Mouse (Mus musculus): Measurements from ENCODE around the gene Wfdc15a. TPM values are rescaled to one million over a fixed set of nuclear protein-coding genes. Genes with fewer than 3 reads are reported as not detected.

Wfdc15a gene
- total and polyA plus RNA-seq, 3 experiments: not detected

DNA sequence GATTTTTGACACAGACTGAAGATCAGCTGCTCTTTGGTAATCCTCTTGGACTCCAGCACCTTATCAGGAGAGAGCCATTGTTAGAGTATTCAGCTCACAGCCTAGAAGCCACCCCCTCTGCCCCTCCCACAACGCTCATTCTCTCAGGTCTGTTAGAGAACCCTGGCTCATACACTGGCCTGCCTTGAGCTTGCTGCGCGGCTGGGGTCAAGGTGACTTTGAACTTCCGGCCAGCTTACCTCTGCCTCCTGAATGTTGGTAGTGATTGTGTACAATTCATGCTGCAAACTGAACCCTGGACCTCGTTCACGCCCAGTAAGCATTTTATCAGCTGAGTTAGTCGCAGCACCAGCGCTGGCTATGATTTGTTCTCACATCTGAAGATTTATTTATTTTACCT, 32.7 kb upstream of the Wfdc15a start:
- no peaks in the 10 kb centered on the region for H3K36me3 ChIP-seq (replicated peaks in 1 of 2; ENCODE audit: control insufficient read depth in 1 of 2, insufficient read depth in 1 of 2, low read length in 1 of 2)
- H3K9ac ChIP-seq (ENCODE audit: insufficient read depth, low read depth): no peak overlapping the region
- H3K4me2 ChIP-seq (ENCODE audit: insufficient read depth, low read depth, poor library complexity, severe bottlenecking): no peak overlapping the region
- TF ChIP-seq ETS1 (conservative IDR thresholded peaks at IDR 0.05; ENCODE audit: low read depth, low read length) (no peak), ZMIZ1 (IDR thresholded peaks at IDR 0.05; ENCODE audit: low read depth, low read length) (no peak), SIN3A (IDR thresholded peaks at IDR 0.05; ENCODE audit: low read length) (no peak), HCFC1 (IDR thresholded peaks at IDR 0.05; ENCODE audit: low read depth, low read length) (no peak), ZNF384 (IDR thresholded peaks at IDR 0.05; ENCODE audit: low read depth, low read length) (no peak), MAFK (IDR thresholded peaks at IDR 0.05; ENCODE audit: insufficient replicate concordance, low read length) (no peak), ELF1 (IDR thresholded peaks at IDR 0.05; ENCODE audit: low read depth, low read length) (no peak), NRF1 (IDR thresholded peaks at IDR 0.05; ENCODE audit: low read depth, low read length) (no peak), USF1 (IDR thresholded peaks at IDR 0.05; ENCODE audit: low read depth, low read length) (no peak), GABPA (IDR thresholded peaks at IDR 0.05; ENCODE audit: insufficient replicate concordance, low read depth, low read length) (no peak), NELFE (IDR thresholded peaks at IDR 0.05; ENCODE audit: low read depth, low read length) (no peak), BHLHE40 (IDR thresholded peaks at IDR 0.05; ENCODE audit: low read depth, low read length) (no peak), IRF4 (IDR thresholded peaks at IDR 0.05; ENCODE audit: low read depth, low read length) (no peak), MAZ (IDR thresholded peaks at IDR 0.05; ENCODE audit: low read depth, low read length) (no peak), ZKSCAN1 (IDR thresholded peaks at IDR 0.05; ENCODE audit: borderline replicate concordance, low read depth, low read length) (no peak)
- H3K27me3 ChIP-seq (replicated peaks): no peaks in the 10 kb centered on the region
- no peaks in the 10 kb centered on the region for H3K79me2 ChIP-seq (replicated peaks; ENCODE audit: control insufficient read depth, extremely low read depth, insufficient read depth, poor library complexity, severe bottlenecking)
- no peak overlapping the region for H3K4me3 ChIP-seq (replicated peaks in 1 of 3; ENCODE audit: low read depth in 2 of 3, low read length in 2 of 3, poor library complexity in 1 of 3)
- H3K9me3 ChIP-seq (replicated peaks; ENCODE audit: low read length): no peaks in the 10 kb centered on the region
- H3K27ac ChIP-seq (ENCODE audit: insufficient read depth, low read depth): no peak overlapping the region
- no peak for DNase-seq (ENCODE audit: extremely low read depth)
- 0 out of 4 replicates have a peak, but pooled peaks cover 0 to 2% of the 10 kb centered on the region in 2 experiments for H3K4me1 ChIP-seq (ENCODE audit: control insufficient read depth in 1 of 2, insufficient read depth in 2 of 2)
- in situ Hi-C loops (cut with MboI; ENCODE audit: low pct_ligation_motif_present, low pct_unique_long_range_greater_than_20kb, low sequenced_read_pairs): no loop called here
- dilution Hi-C loops (cut with MboI; ENCODE audit: extremely low pct_ligation_motif_present, extremely low pct_unique_long_range_greater_than_20kb, low sequenced_read_pairs): no loop called here

DNA sequence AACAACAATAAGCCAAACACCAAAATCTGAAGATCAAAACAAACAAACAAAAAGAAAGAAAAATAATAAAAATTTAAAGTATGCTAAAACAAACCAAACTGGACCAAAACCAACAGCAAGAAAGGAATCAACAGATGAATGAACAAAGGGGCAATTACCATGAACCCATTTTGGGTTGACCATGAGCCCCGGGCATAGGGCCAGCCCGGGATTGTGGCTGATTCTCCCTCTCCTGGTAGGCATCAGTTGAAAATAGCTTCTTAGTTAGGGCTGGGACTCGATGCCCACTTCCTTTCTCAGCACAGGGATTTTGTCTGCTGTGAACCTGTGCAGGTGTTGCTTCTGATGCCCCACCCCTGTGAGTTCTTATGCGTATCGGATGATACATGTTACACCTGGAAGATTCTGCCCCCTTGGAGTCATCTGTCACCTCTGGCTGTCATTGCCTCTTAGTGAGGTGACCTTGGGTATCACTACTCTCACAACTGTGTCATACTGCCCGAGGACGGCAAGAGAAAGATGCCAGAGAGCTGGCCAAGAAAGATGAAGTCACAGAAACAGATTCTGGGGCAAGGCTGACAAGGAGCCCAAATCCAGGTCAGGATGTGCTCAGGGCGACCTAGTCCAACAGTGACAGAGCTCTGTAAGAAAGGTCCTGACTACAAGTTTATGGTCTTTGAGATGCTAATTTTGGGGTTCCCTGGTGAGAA, 28.6 kb upstream of the Wfdc15a start:
- dilution Hi-C loops (cut with MboI; ENCODE audit: extremely low pct_ligation_motif_present, extremely low pct_unique_long_range_greater_than_20kb, low sequenced_read_pairs) (no loop called here), in situ Hi-C loops (cut with MboI; ENCODE audit: low pct_ligation_motif_present, low pct_unique_long_range_greater_than_20kb, low sequenced_read_pairs) (no loop called here)
- no peak overlapping the region for H3K4me3 ChIP-seq (replicated peaks in 1 of 3; ENCODE audit: low read depth in 2 of 3, low read length in 2 of 3, poor library complexity in 1 of 3)
- H3K4me2 ChIP-seq (ENCODE audit: insufficient read depth, low read depth, poor library complexity, severe bottlenecking): no peak overlapping the region
- no peak overlapping the region for H3K27ac ChIP-seq (ENCODE audit: insufficient read depth, low read depth)
- no peaks in the 10 kb centered on the region for H3K9me3 ChIP-seq (replicated peaks; ENCODE audit: low read length)
- no peaks in the 10 kb centered on the region for H3K36me3 ChIP-seq (replicated peaks in 1 of 2; ENCODE audit: control insufficient read depth in 1 of 2, insufficient read depth in 1 of 2, low read length in 1 of 2)
- TF ChIP-seq JUND (conservative IDR thresholded peaks at IDR 0.05; ENCODE audit: low read depth, low read length): no peak
- no peaks in the 10 kb centered on the region for H3K79me2 ChIP-seq (replicated peaks; ENCODE audit: control insufficient read depth, extremely low read depth, insufficient read depth, poor library complexity, severe bottlenecking)
- no peaks in the 10 kb centered on the region for H3K27me3 ChIP-seq (replicated peaks)
- no peak for DNase-seq (ENCODE audit: extremely low read depth)
- H3K4me1 ChIP-seq (ENCODE audit: control insufficient read depth in 1 of 2, insufficient read depth in 2 of 2): no peaks in the 10 kb centered on the region
- no peak overlapping the region for H3K9ac ChIP-seq (ENCODE audit: insufficient read depth, low read depth)

All from CH12.LX (cell line).